Mouse (Mus musculus): ENCODE results near the gene Btbd9. TPM values are rescaled to one million over a fixed set of nuclear protein-coding genes. Genes with fewer than 3 reads are reported as not detected.

The Btbd9 gene
- total and polyA plus RNA-seq, 2 experiments: 12.7 to 12.8 TPM

GRCm38 (mm10) chr17:30195591-30196183 is 380.6 kb downstream of the Btbd9 start:
- 88% methylated on average over 19 of the region's 21 CpGs for WGBS
- no peak for TF ChIP-seq CTCF (IDR thresholded peaks at IDR 0.05; ENCODE audit: low read depth, low read length)
- no peak for TF ChIP-seq POLR2A (IDR thresholded peaks at IDR 0.05; ENCODE audit: extremely low read depth, insufficient read depth, low read length)
- Histone ChIP-seq H3K9ac (ENCODE audit: low read depth, low read length) (no peak overlapping the region), H3K27ac (replicated peaks; ENCODE audit: insufficient read depth, low read depth, low read length) (no peak overlapping the region), H3K4me3 (ENCODE audit: insufficient read depth, low read depth, low read length) (no peak overlapping the region), H3K36me3 (ENCODE audit: control insufficient read depth, insufficient read depth, low read length) (peaks cover 2% of the 10 kb centered on the region; the same call in 1 of the 2 replicates), H3K4me1 (ENCODE audit: control insufficient read depth, insufficient read depth, low read length) (peaks cover 14% of the 10 kb centered on the region), H3K79me2 (ENCODE audit: control insufficient read depth, insufficient read depth, low read length) (peaks cover 56% of the 10 kb centered on the region), H3K27me3 (ENCODE audit: control insufficient read depth, insufficient read depth, low read length) (no peaks in the 10 kb centered on the region)
- no peak for DNase-seq (ENCODE audit: extremely low read depth, low read depth, low spot score)

GRCm38 (mm10) chr17:30194629-30195445 is 381.5 kb downstream of the Btbd9 start:
- Histone ChIP-seq H3K27ac (replicated peaks; ENCODE audit: insufficient read depth, low read depth, low read length) (no peak overlapping the region), H3K9ac (ENCODE audit: low read depth, low read length) (no peak overlapping the region), H3K27me3 (ENCODE audit: control insufficient read depth, insufficient read depth, low read length) (no peaks in the 10 kb centered on the region), H3K4me1 (ENCODE audit: control insufficient read depth, insufficient read depth, low read length) (peaks cover 14% of the 10 kb centered on the region), H3K36me3 (ENCODE audit: control insufficient read depth, insufficient read depth, low read length) (peaks cover 2% of the 10 kb centered on the region; the same call in 1 of the 2 replicates), H3K4me3 (ENCODE audit: insufficient read depth, low read depth, low read length) (no peak overlapping the region), H3K79me2 (ENCODE audit: control insufficient read depth, insufficient read depth, low read length) (peaks cover 57% of the 10 kb centered on the region)
- DNase-seq (ENCODE audit: extremely low read depth, low read depth, low spot score): peak; percentile 81
- TF ChIP-seq POLR2A (IDR thresholded peaks at IDR 0.05; ENCODE audit: extremely low read depth, insufficient read depth, low read length) (no peak), CTCF (IDR thresholded peaks at IDR 0.05; ENCODE audit: low read depth, low read length) (no peak)
- 56% methylated on average over 11 of the region's 11 CpGs for WGBS

- H3K4me1 ChIP-seq (ENCODE audit: control insufficient read depth, insufficient read depth, low read length): peaks cover 10% of the 10 kb centered on the region
- no peak for DNase-seq (ENCODE audit: extremely low read depth, low read depth, low spot score)
- 50% methylated on average over 3 of the region's 3 CpGs for WGBS
- H3K4me3 ChIP-seq (ENCODE audit: insufficient read depth, low read depth, low read length): no peak overlapping the region
- H3K9ac ChIP-seq (ENCODE audit: low read depth, low read length): no peak overlapping the region
- TF ChIP-seq CTCF (IDR thresholded peaks at IDR 0.05; ENCODE audit: low read depth, low read length) (no peak), POLR2A (IDR thresholded peaks at IDR 0.05; ENCODE audit: extremely low read depth, insufficient read depth, low read length) (no peak)
- no peaks in the 10 kb centered on the region for H3K27me3 ChIP-seq (ENCODE audit: control insufficient read depth, insufficient read depth, low read length)
- peaks cover 56% of the 10 kb centered on the region for H3K79me2 ChIP-seq (ENCODE audit: control insufficient read depth, insufficient read depth, low read length)
- no peak overlapping the region for H3K27ac ChIP-seq (replicated peaks; ENCODE audit: insufficient read depth, low read depth, low read length)
- peaks cover 2% of the 10 kb centered on the region; the same call in 1 of the 2 replicates for H3K36me3 ChIP-seq (ENCODE audit: control insufficient read depth, insufficient read depth, low read length)
Observed at GRCm38 (mm10) chr17:30194091-30194490, 382.2 kb downstream of the Btbd9 start.

GRCm38 (mm10) chr17:30193615-30194014 is 382.7 kb downstream of the Btbd9 start:
- 66% methylated on average over 2 of the region's 2 CpGs for WGBS
- TF ChIP-seq POLR2A (IDR thresholded peaks at IDR 0.05; ENCODE audit: extremely low read depth, insufficient read depth, low read length) (no peak), CTCF (IDR thresholded peaks at IDR 0.05; ENCODE audit: low read depth, low read length) (no peak)
- peaks cover 2% of the 10 kb centered on the region; the same call in 1 of the 2 replicates for H3K36me3 ChIP-seq (ENCODE audit: control insufficient read depth, insufficient read depth, low read length)
- H3K27ac ChIP-seq (replicated peaks; ENCODE audit: insufficient read depth, low read depth, low read length): no peak overlapping the region
- peaks cover 55% of the 10 kb centered on the region for H3K79me2 ChIP-seq (ENCODE audit: control insufficient read depth, insufficient read depth, low read length)
- no peak for DNase-seq (ENCODE audit: extremely low read depth, low read depth, low spot score)
- H3K4me3 ChIP-seq (ENCODE audit: insufficient read depth, low read depth, low read length): no peak overlapping the region
- peaks cover 10% of the 10 kb centered on the region for H3K4me1 ChIP-seq (ENCODE audit: control insufficient read depth, insufficient read depth, low read length)
- no peaks in the 10 kb centered on the region for H3K27me3 ChIP-seq (ENCODE audit: control insufficient read depth, insufficient read depth, low read length)
- no peak overlapping the region for H3K9ac ChIP-seq (ENCODE audit: low read depth, low read length)

GRCm38 (mm10) chr17:30192416-30193005 is 383.8 kb downstream of the Btbd9 start:
- no peak for TF ChIP-seq POLR2A (IDR thresholded peaks at IDR 0.05; ENCODE audit: extremely low read depth, insufficient read depth, low read length)
- no peak for TF ChIP-seq CTCF (IDR thresholded peaks at IDR 0.05; ENCODE audit: low read depth, low read length)
- peaks cover 56% of the 10 kb centered on the region for H3K79me2 ChIP-seq (ENCODE audit: control insufficient read depth, insufficient read depth, low read length)
- H3K27ac ChIP-seq (replicated peaks; ENCODE audit: insufficient read depth, low read depth, low read length): no peak overlapping the region
- H3K36me3 ChIP-seq (ENCODE audit: control insufficient read depth, insufficient read depth, low read length): peaks cover 2% of the 10 kb centered on the region; the same call in 1 of the 2 replicates
- peaks cover 5% of the 10 kb centered on the region; the same call in 1 of the 2 replicates for H3K4me1 ChIP-seq (ENCODE audit: control insufficient read depth, insufficient read depth, low read length)
- H3K4me3 ChIP-seq (ENCODE audit: insufficient read depth, low read depth, low read length): no peak overlapping the region
- no peaks in the 10 kb centered on the region for H3K27me3 ChIP-seq (ENCODE audit: control insufficient read depth, insufficient read depth, low read length)
- no peak overlapping the region for H3K9ac ChIP-seq (ENCODE audit: low read depth, low read length)
- no peak for DNase-seq (ENCODE audit: extremely low read depth, low read depth, low spot score)
- 95% methylated on average over 26 of the region's 26 CpGs for WGBS
